In the genomic region with DNA sequence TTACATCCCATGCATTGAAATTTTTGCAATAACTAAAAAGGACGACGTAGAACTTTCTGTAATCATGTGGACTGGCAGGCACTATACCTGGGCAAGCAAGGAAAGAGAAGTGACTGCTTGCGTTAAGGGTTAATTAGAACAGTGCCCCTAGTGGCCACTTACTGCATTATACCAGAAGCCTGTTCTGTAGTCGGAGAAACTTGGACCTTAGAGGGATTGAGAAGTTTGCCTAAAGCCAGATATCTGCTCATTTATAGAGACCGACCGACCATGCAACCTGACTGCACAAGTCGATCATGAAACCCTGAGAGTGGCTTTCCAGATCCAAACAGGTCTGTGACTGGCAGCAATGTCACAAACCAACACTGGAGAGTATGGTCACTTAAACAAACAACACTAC, we compare ENCODE assay signal across 9 mouse cellular contexts. TPM values are rescaled to one million over a fixed set of nuclear protein-coding genes. Genes with fewer than 3 reads are reported as not detected.
DNase-seq lines count a peak whose midpoint lies in the region; ATAC-seq and TF ChIP-seq lines count a peak whose summit lies in the region.
"Had no signal": no experiment of that assay in that cellular context is flagged by ENCODE, and none has a peak within 500 bp of the region (broad histone marks: within the 10 kb centered on the region; RNA-seq: fewer than 3 reads in every experiment).

No protein-coding gene starts in this region.

- no peak for TF ChIP-seq EP300 in lung, postnatal 0 days (IDR thresholded peaks at IDR 0.05)

- no peak overlapping the region for H3K9ac ChIP-seq in forebrain, embryonic 12.5 days
- no peak overlapping the region for H3K9ac ChIP-seq in intestine, embryonic 15.5 days
- no peak overlapping the region for H3K9ac ChIP-seq in lung, postnatal 0 days (replicated peaks; ENCODE audit: low read depth)
- H3K9ac ChIP-seq: heart, embryonic 15.5 days had no signal

- WGBS in forebrain, embryonic 10.5 days = 20% methylated on average over 7 of the region's 7 CpGs
- WGBS in forebrain, embryonic 12.5 days = 23% methylated on average over 7 of the region's 7 CpGs
- WGBS in intestine, embryonic 15.5 days = 17% methylated on average over 7 of the region's 7 CpGs
- 21% methylated on average over 7 of the region's 7 CpGs for WGBS in lung, postnatal 0 days

- no peak for ATAC-seq in forebrain, embryonic 12.5 days (ENCODE audit: low FRiP score)
- ATAC-seq in intestine, embryonic 15.5 days = peak; percentile 32; the same call in 1 of the 2 replicates
- ATAC-seq in lung, postnatal 0 days = peak; percentile 43

- peak; percentile 54 for DNase-seq in forebrain, embryonic 10.5 days (ENCODE audit: extremely low spot score, low spot score)
- no peak for DNase-seq in testis, postnatal 10 days (ENCODE audit: low spot score)
- peak; percentile 78 for DNase-seq in lung, postnatal 0 days (ENCODE audit: low spot score)
- peak; percentile 74 for DNase-seq in thymus, postnatal 14 days
- DNase-seq in MN1 (ENCODE audit: low spot score) = no peak

- no peak overlapping the region for H3K4me2 ChIP-seq in forebrain, embryonic 12.5 days
- no peak overlapping the region for H3K4me2 ChIP-seq in intestine, embryonic 15.5 days (replicated peaks)
- no peak overlapping the region for H3K4me2 ChIP-seq in lung, postnatal 0 days (replicated peaks; ENCODE audit: low read depth, low read length)
- H3K4me2 ChIP-seq: heart, embryonic 15.5 days had no signal

- H3K4me1 ChIP-seq in forebrain, embryonic 10.5 days = peaks cover 7% of the 10 kb centered on the region; the same call in 1 of the 2 replicates
- H3K4me1 ChIP-seq in forebrain, embryonic 12.5 days = no peaks in the 10 kb centered on the region
- H3K4me1 ChIP-seq in testis, adult 2 months (ENCODE audit: control insufficient read depth, insufficient read depth, low read length) = no peaks in the 10 kb centered on the region
- H3K4me1 ChIP-seq in intestine, embryonic 15.5 days (replicated peaks) = peaks cover 10% of the 10 kb centered on the region
- no peaks in the 10 kb centered on the region; the same call in 1 of the 2 replicates for H3K4me1 ChIP-seq in lung, postnatal 0 days (ENCODE audit: insufficient read depth, low read depth, low read length)

- peaks cover 4% of the 10 kb centered on the region; the same call in 1 of the 2 replicates for H3K27me3 ChIP-seq in forebrain, embryonic 10.5 days (ENCODE audit: poor library complexity, severe bottlenecking)
- H3K27me3 ChIP-seq in forebrain, embryonic 12.5 days = no peaks in the 10 kb centered on the region
- H3K27me3 ChIP-seq in testis, adult 2 months (ENCODE audit: control insufficient read depth, insufficient read depth, low read length) = no peaks in the 10 kb centered on the region
- no peaks in the 10 kb centered on the region for H3K27me3 ChIP-seq in intestine, embryonic 15.5 days (replicated peaks)
- no peaks in the 10 kb centered on the region for H3K27me3 ChIP-seq in lung, postnatal 0 days (replicated peaks; ENCODE audit: insufficient read depth, low read length)
- H3K27me3 ChIP-seq: heart, embryonic 15.5 days had no signal

- no peaks in the 10 kb centered on the region for H3K9me3 ChIP-seq in forebrain, embryonic 10.5 days
- no peaks in the 10 kb centered on the region for H3K9me3 ChIP-seq in forebrain, embryonic 12.5 days
- H3K9me3 ChIP-seq in intestine, embryonic 15.5 days = no peaks in the 10 kb centered on the region
- H3K9me3 ChIP-seq in lung, postnatal 0 days (ENCODE audit: low read length) = no peaks in the 10 kb centered on the region
- H3K9me3 ChIP-seq: heart, embryonic 15.5 days had no signal

- no peaks in the 10 kb centered on the region for H3K36me3 ChIP-seq in forebrain, embryonic 10.5 days (replicated peaks)
- H3K36me3 ChIP-seq in forebrain, embryonic 12.5 days (replicated peaks) = no peaks in the 10 kb centered on the region
- no peaks in the 10 kb centered on the region for H3K36me3 ChIP-seq in testis, adult 2 months (ENCODE audit: control insufficient read depth, insufficient read depth, low read length)
- H3K36me3 ChIP-seq in intestine, embryonic 15.5 days = no peaks in the 10 kb centered on the region
- no peaks in the 10 kb centered on the region for H3K36me3 ChIP-seq in lung, postnatal 0 days (ENCODE audit: insufficient read depth, low read length)
- H3K36me3 ChIP-seq: heart, embryonic 15.5 days had no signal

- TF ChIP-seq CTCF in testis, adult 2 months (IDR thresholded peaks at IDR 0.05; ENCODE audit: control insufficient read depth, insufficient read depth, insufficient replicate concordance, low read depth, low read length) = peak; percentile 30; the same call in 1 of the 2 replicates
- TF ChIP-seq CTCF in lung, postnatal 0 days (IDR thresholded peaks at IDR 0.05) = peak; percentile 81

- no peak overlapping the region for H3K4me3 ChIP-seq in forebrain, embryonic 10.5 days
- no peak overlapping the region for H3K4me3 ChIP-seq in forebrain, embryonic 12.5 days (replicated peaks)
- H3K4me3 ChIP-seq in testis, adult 2 months (ENCODE audit: control insufficient read depth, low read depth, low read length) = no peak overlapping the region
- H3K4me3 ChIP-seq in intestine, embryonic 15.5 days (replicated peaks) = no peak overlapping the region
- no peak overlapping the region for H3K4me3 ChIP-seq in lung, postnatal 0 days (ENCODE audit: low read depth, low read length)
- H3K4me3 ChIP-seq: heart, embryonic 15.5 days had no signal

- no peak overlapping the region for H3K27ac ChIP-seq in forebrain, embryonic 10.5 days
- no peak overlapping the region for H3K27ac ChIP-seq in forebrain, embryonic 12.5 days
- no peak overlapping the region for H3K27ac ChIP-seq in testis, adult 2 months (ENCODE audit: control insufficient read depth, insufficient read depth, low read depth, low read length)
- H3K27ac ChIP-seq in intestine, embryonic 15.5 days = peak overlapping the region; percentile 23; the same call in 1 of the 2 replicates
- H3K27ac ChIP-seq in lung, postnatal 0 days (ENCODE audit: low read length) = peak overlapping the region; percentile 68
- H3K27ac ChIP-seq: heart, embryonic 15.5 days had no signal

- no peak for TF ChIP-seq POLR2A in testis, adult 2 months (IDR thresholded peaks at IDR 0.05; ENCODE audit: control insufficient read depth, low read depth, low read length)

RNA-seq across cellular contexts. Expression of gene Adgrg1, which starts 8.0 kb away (rescaled TPM):
- polyA plus RNA-seq in forebrain, embryonic 10.5 days (2016; fragmentation: Nextera tagmentation; extraction: Ambion mirVana) = 94.8 and 107 TPM in 2 replicates
- 180 and 222 TPM in 2 replicates for polyA plus RNA-seq in forebrain, embryonic 12.5 days (2016; fragmentation: Nextera tagmentation; extraction: Ambion mirVana)
- 44.0 and 62.3 TPM in 2 replicates for polyA plus RNA-seq in testis, adult 2 months (2012; rRNA removed)
- 22.4 and 23.8 TPM in 2 replicates for polyA plus RNA-seq in intestine, embryonic 15.5 days (2015; fragmentation: Nextera tagmentation; extraction: Ambion mirVana)
- 33.9 and 39.0 TPM in 2 replicates for polyA plus RNA-seq in lung, postnatal 0 days (2015; fragmentation: Nextera tagmentation; extraction: Ambion mirVana)

RNA-seq across cellular contexts. Expression of gene Adgrg5, which starts 43.1 kb away (rescaled TPM):
- 0.43 and 0.62 TPM in 2 replicates for polyA plus RNA-seq in forebrain, embryonic 10.5 days (2016; fragmentation: Nextera tagmentation; extraction: Ambion mirVana)
- not detected in 2 replicates for polyA plus RNA-seq in forebrain, embryonic 12.5 days (2016; fragmentation: Nextera tagmentation; extraction: Ambion mirVana)
- polyA plus RNA-seq in testis, adult 2 months (2012; rRNA removed) = 0.15 and 0.26 TPM in 2 replicates
- 1.3 and 2.1 TPM in 2 replicates for polyA plus RNA-seq in intestine, embryonic 15.5 days (2015; fragmentation: Nextera tagmentation; extraction: Ambion mirVana)
- 0.19 and 0.31 TPM in 2 replicates for polyA plus RNA-seq in lung, postnatal 0 days (2015; fragmentation: Nextera tagmentation; extraction: Ambion mirVana)

RNA-seq across cellular contexts. Expression of gene Ccdc102a, which starts 48.7 kb away (rescaled TPM):
- 11.9 and 13.5 TPM in 2 replicates for polyA plus RNA-seq in forebrain, embryonic 10.5 days (2016; fragmentation: Nextera tagmentation; extraction: Ambion mirVana)
- 11.8 and 15.9 TPM in 2 replicates for polyA plus RNA-seq in forebrain, embryonic 12.5 days (2016; fragmentation: Nextera tagmentation; extraction: Ambion mirVana)
- polyA plus RNA-seq in testis, adult 2 months (2012; rRNA removed) = 0.59 and 2.1 TPM in 2 replicates
- polyA plus RNA-seq in intestine, embryonic 15.5 days (2015; fragmentation: Nextera tagmentation; extraction: Ambion mirVana) = 20.1 and 20.7 TPM in 2 replicates
- polyA plus RNA-seq in lung, postnatal 0 days (2015; fragmentation: Nextera tagmentation; extraction: Ambion mirVana) = 14.6 and 17.2 TPM in 2 replicates

RNA-seq across cellular contexts. Expression of gene Adgrg3, which starts 50.9 kb away (rescaled TPM):
- 4.9 and 5.2 TPM in 2 replicates for polyA plus RNA-seq in forebrain, embryonic 10.5 days (2016; fragmentation: Nextera tagmentation; extraction: Ambion mirVana)
- 1.7 and 2.4 TPM in 2 replicates for polyA plus RNA-seq in forebrain, embryonic 12.5 days (2016; fragmentation: Nextera tagmentation; extraction: Ambion mirVana)
- 0.31 and 0.49 TPM in 2 replicates for polyA plus RNA-seq in testis, adult 2 months (2012; rRNA removed)
- 3.4 and 3.5 TPM in 2 replicates for polyA plus RNA-seq in intestine, embryonic 15.5 days (2015; fragmentation: Nextera tagmentation; extraction: Ambion mirVana)
- 4.8 and 5.3 TPM in 2 replicates for polyA plus RNA-seq in lung, postnatal 0 days (2015; fragmentation: Nextera tagmentation; extraction: Ambion mirVana)

Comparison
In these comparisons a context has a peak if more than half of its experiments do, and no peak if none do; other contexts are left out.
1. DNase-seq: peak in forebrain, embryonic 10.5 days (single experiment), lung, postnatal 0 days (single experiment) and thymus, postnatal 14 days (single experiment); none in testis, postnatal 10 days (single experiment) and MN1 (single experiment).
2. H3K27ac ChIP-seq: peak in intestine, embryonic 15.5 days (single experiment) and lung, postnatal 0 days (single experiment); none in forebrain, embryonic 10.5 days (single experiment), forebrain, embryonic 12.5 days (single experiment) and testis, adult 2 months (single experiment).